Comparison of ENCODE assay signal across 26 mouse cellular contexts in genomic region chr7:134804422-134804821, GRCm38 (mm10).
"Had no signal": no experiment of that assay in that cellular context is flagged by ENCODE, and none has a peak within 500 bp of the region (broad histone marks: within the 10 kb centered on the region; RNA-seq: fewer than 3 reads in every experiment).

No protein-coding gene starts in this region.

- H3K9me3 ChIP-seq: embryonic facial prominence, embryonic 10.5 days; embryonic facial prominence, embryonic 12.5 days; embryonic facial prominence, embryonic 13.5 days; embryonic facial prominence, embryonic 15.5 days; forebrain, embryonic 10.5 days; forebrain, embryonic 12.5 days; forebrain, embryonic 13.5 days; forebrain, embryonic 15.5 days had no signal

- H3K4me1 ChIP-seq: embryonic facial prominence, embryonic 10.5 days; embryonic facial prominence, embryonic 12.5 days; forebrain, embryonic 10.5 days; forebrain, embryonic 12.5 days had no signal

- H3K27ac ChIP-seq: embryonic facial prominence, embryonic 10.5 days; embryonic facial prominence, embryonic 12.5 days; embryonic facial prominence, embryonic 13.5 days; embryonic facial prominence, embryonic 15.5 days; forebrain, embryonic 10.5 days; forebrain, embryonic 12.5 days; forebrain, embryonic 13.5 days; forebrain, embryonic 15.5 days; gastrocnemius, adult 2 months had no signal

- H3K4me2 ChIP-seq: embryonic facial prominence, embryonic 12.5 days; embryonic facial prominence, embryonic 13.5 days; embryonic facial prominence, embryonic 15.5 days; forebrain, embryonic 12.5 days; forebrain, embryonic 13.5 days; forebrain, embryonic 15.5 days had no signal

- DNase-seq: cerebellum, adult 8-10 months; cerebellum, adult 9-10 months; cerebellum, adult 9-11 months; cerebellum, postnatal 10 days; cerebellum, postnatal 14 days; cerebellum, postnatal 25 days; cerebellum, postnatal 36 days; embryo, embryonic 11 days; forebrain, postnatal 0 days; gastrocnemius, adult 2 months; gastrocnemius, postnatal 10 days; gastrocnemius, postnatal 14 days; gastrocnemius, postnatal 25 days; gastrocnemius, postnatal 36 days; heart, adult 18-20 months had no signal

- H3K9ac ChIP-seq: embryonic facial prominence, embryonic 12.5 days; embryonic facial prominence, embryonic 13.5 days; embryonic facial prominence, embryonic 15.5 days; forebrain, embryonic 12.5 days; forebrain, embryonic 13.5 days; forebrain, embryonic 15.5 days; forebrain, postnatal 0 days had no signal

- ATAC-seq: forebrain, embryonic 13.5 days; forebrain, embryonic 14.5 days; forebrain, embryonic 15.5 days; forebrain, embryonic 16.5 days; forebrain, postnatal 0 days had no signal

- H3K4me3 ChIP-seq: embryonic facial prominence, embryonic 10.5 days; embryonic facial prominence, embryonic 12.5 days; embryonic facial prominence, embryonic 13.5 days; embryonic facial prominence, embryonic 15.5 days; erythroblast, embryonic 14.5 days; forebrain, embryonic 10.5 days; forebrain, embryonic 12.5 days; forebrain, embryonic 13.5 days; forebrain, embryonic 15.5 days; gastrocnemius, adult 2 months had no signal

- H3K27me3 ChIP-seq: embryonic facial prominence, embryonic 12.5 days; embryonic facial prominence, embryonic 13.5 days; embryonic facial prominence, embryonic 15.5 days; forebrain, embryonic 12.5 days; forebrain, embryonic 13.5 days; forebrain, embryonic 15.5 days had no signal

- H3K36me3 ChIP-seq: forebrain, embryonic 15.5 days had no signal
